Mouse (Mus musculus) liver, adult 2 months (tissue): ENCODE results near the gene Phactr3. TPM values are rescaled to one million over a fixed set of nuclear protein-coding genes. Genes with fewer than 3 reads are reported as not detected.
"Not testable (repeated sequence)": the region's sequence is repeated elsewhere in the genome, so short reads cannot be mapped to it uniquely, and the experiment has no call there.

Experiments
- DNase-seq: peaks from one replicate; pipeline ENCODE4 v3.0.0-alpha.2; 2011; ENCODE audit warnings: low read depth, low spot score; ENCODE audit errors: extremely low read depth
- H3K27ac ChIP-seq: fragments of 200-500 bp; replicated peaks from 2 replicates; pipeline ENCODE4 v1.5.1; 2012; ENCODE audit warnings: low read depth, mild to moderate bottlenecking, control low read depth, inconsistent platforms, low read length; ENCODE audit not compliant: insufficient read depth
- H3K27me3 ChIP-seq: fragments of 200-500 bp; 2 replicates; pipeline ENCODE4 v1.6.1; 2012; ENCODE audit warnings: mild to moderate bottlenecking, moderate library complexity, low read length, inconsistent platforms; ENCODE audit not compliant: control insufficient read depth, insufficient read depth
- H3K36me3 ChIP-seq: fragments of 200-500 bp; 2 replicates; pipeline ENCODE4 v1.6.1; 2012; ENCODE audit warnings: low read length, inconsistent platforms; ENCODE audit not compliant: control insufficient read depth, insufficient read depth
- H3K4me1 ChIP-seq: fragments of 200-500 bp; 2 replicates; pipeline ENCODE4 v1.6.1; 2011; ENCODE audit warnings: low read length; ENCODE audit not compliant: control insufficient read depth, insufficient read depth
- H3K4me3 ChIP-seq: fragments of 200-500 bp; 2 replicates; pipeline ENCODE4 v1.5.1; 2011; ENCODE audit warnings: low read depth, mild to moderate bottlenecking, control low read depth, low read length, moderate library complexity; ENCODE audit not compliant: insufficient read depth
- H3K79me2 ChIP-seq: fragments of 200-500 bp; 2 replicates; pipeline ENCODE4 v1.6.1; 2012; ENCODE audit warnings: inconsistent platforms, mild to moderate bottlenecking, low read length, moderate library complexity; ENCODE audit not compliant: control insufficient read depth, insufficient read depth
- H3K9ac ChIP-seq: fragments of 200-500 bp; 2 replicates; pipeline ENCODE4 v1.6.1; 2012; ENCODE audit warnings: low read depth, mild to moderate bottlenecking, control low read depth, inconsistent platforms, low read length
- CTCF ChIP-seq: fragments of 200-500 bp; IDR thresholded peaks from 2 replicates; pipeline ENCODE4 v1.5.1; 2011; ENCODE audit warnings: low read depth, low read length, control low read depth
- POLR2A ChIP-seq: fragments of 200-500 bp; IDR thresholded peaks from 2 replicates; pipeline ENCODE4 v1.6.1; 2011; ENCODE audit warnings: low read length, control low read depth; ENCODE audit not compliant: insufficient read depth; ENCODE audit errors: extremely low read depth
- WGBS: fragments of 180-500 bp; shearing (Covaris S2); methylation state at CpG from one replicate; pipeline ENCODE4 v1.1.7; 2018; 5-methylcytosine and 5-hydroxymethylcytosine counted together
- polyA plus RNA-seq: library from polyadenylated mRNA; depleted of rRNA; stranded (reverse); fragments of >200 nt; gene quantifications from 2 replicates; pipeline ENCODE4 v1.2.3, GENCODE M21; 2012
- total RNA-seq: library from RNA; depleted of rRNA; stranded (reverse); fragments of >200 nt; gene quantifications from 2 replicates; pipeline ENCODE4 v1.2.3, GENCODE M21; 2014

The Phactr3 gene
- total and polyA plus RNA-seq, 2 experiments, result not detected

DNA sequence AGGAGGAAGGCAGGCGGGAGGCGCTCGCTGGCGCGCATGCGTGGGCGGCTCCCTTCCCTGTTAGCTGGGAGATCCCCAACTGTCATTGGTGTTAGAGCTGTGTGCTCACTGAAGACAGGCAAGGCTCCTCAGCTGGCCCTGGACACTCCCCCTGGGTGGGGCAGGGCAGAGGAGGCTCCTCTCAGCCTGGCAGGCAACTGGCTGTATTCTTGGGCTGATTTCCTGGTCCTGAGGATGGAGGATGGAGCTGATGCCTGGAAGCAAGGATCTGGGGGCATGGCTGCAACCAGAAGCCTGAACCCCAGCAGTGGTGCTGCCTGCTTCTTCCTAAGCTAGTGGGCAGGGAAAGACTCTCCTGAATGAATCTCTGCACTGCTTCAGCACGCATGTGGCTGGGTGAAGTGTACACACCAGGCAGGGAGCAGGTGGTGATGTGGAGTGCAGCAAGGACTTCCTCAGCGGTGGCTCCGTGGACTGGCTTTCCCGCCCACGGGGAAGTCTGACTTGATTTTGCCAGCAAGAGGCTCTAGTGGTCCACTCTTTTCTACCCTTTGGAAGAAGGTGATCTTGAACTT is 208.8 kb downstream of the Phactr3 start:
- no peak overlapping the region for H3K4me3 ChIP-seq
- H3K4me1 ChIP-seq, result no peaks in the 10 kb centered on the region
- H3K79me2 ChIP-seq, result no peaks in the 10 kb centered on the region
- H3K27ac ChIP-seq, result no peak overlapping the region
- TF ChIP-seq CTCF, result no peak
- TF ChIP-seq POLR2A, result no peak
- no peaks in the 10 kb centered on the region for H3K36me3 ChIP-seq
- WGBS, result 13% methylated on average over 11 of the region's 12 CpGs
- DNase-seq, result no peak
- H3K27me3 ChIP-seq, result no peaks in the 10 kb centered on the region
- H3K9ac ChIP-seq, result no peak overlapping the region

DNA sequence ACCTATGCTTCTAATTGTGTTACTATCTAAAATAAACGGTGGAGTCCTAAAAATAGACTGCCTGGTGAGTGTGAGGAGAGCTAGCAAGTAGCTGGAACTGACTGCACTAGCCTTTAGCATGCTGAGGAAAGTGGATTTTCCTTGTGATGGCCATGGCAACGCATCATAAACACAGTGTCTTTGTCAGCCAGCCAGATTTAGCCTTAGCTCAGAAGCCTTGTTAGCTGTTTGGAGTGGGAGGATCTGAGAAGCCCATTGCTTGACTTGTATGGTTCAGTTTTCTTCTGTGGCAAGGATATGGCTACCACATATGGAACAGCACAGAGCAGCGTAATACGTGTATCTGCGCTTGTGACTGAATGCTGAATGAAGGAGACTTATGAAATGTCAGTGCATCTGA is 210.8 kb downstream of the Phactr3 start:
- H3K36me3 ChIP-seq, result no peaks in the 10 kb centered on the region
- TF ChIP-seq POLR2A, result no peak
- no peak for TF ChIP-seq CTCF
- no peaks in the 10 kb centered on the region for H3K79me2 ChIP-seq
- H3K27ac ChIP-seq, result no peak overlapping the region
- H3K4me1 ChIP-seq, result no peaks in the 10 kb centered on the region
- no peak overlapping the region for H3K4me3 ChIP-seq
- H3K9ac ChIP-seq, result no peak overlapping the region
- DNase-seq, result no peak
- H3K27me3 ChIP-seq, result no peaks in the 10 kb centered on the region
- 68% methylated on average over 5 of the region's 5 CpGs for whole genome bisulfite sequencing

DNA sequence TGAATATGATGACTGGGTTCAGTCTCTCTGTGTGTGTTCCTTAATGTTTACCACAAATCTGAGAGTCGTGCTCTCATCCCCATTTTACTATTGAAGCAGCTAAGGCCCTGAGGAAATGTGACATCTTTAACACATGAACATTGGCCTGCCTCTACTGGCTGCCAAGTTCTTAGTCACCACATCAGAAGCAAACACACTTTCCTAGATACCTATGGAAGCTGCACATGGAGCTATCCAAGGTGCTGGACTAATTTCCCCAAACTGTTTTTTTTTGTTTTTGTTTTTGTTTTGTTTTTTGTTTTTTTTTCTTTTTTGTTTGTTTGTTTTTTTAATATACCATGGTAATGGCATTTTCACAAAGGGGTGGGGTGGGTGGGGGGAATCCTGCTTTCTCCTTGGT is 211.2 kb downstream of the Phactr3 start:
- WGBS, result 57% methylated on average over 1 of the region's 1 CpGs
- TF ChIP-seq CTCF, result no peak
- no peak for TF ChIP-seq POLR2A
- no peak overlapping the region for H3K4me3 ChIP-seq

DNA sequence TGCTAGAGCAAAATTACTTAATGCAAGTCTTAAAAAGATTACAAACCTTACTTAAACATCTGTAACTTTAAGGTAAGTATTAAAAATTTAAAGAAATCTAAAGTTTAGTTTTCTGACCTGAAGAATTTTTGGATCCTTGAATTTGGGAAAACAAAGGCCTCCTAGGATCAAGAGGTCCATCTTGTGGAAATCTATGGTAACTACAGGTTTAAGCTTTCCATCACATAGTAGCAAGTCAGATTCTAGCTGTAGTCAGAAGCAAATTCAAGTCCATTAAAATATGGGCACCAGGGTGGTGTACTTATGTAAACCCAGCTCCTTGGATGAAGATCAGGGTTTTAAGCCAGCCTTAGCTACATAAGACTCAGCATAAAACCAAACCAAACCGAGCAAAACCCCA is 219.1 kb downstream of the Phactr3 start:
- H3K9ac ChIP-seq, result no peak overlapping the region
- H3K27me3 ChIP-seq, result no peaks in the 10 kb centered on the region
- no peak overlapping the region for H3K27ac ChIP-seq
- no peak overlapping the region for H3K4me3 ChIP-seq
- TF ChIP-seq CTCF (0 out of 2 replicates have a peak, but pooled peaks have one; percentile 3), POLR2A (no peak)
- 35% methylated on average over 1 of the region's 1 CpGs for WGBS
- H3K36me3 ChIP-seq, result no peaks in the 10 kb centered on the region
- no peaks in the 10 kb centered on the region for H3K79me2 ChIP-seq
- peak; percentile 1 for DNase-seq
- H3K4me1 ChIP-seq, result no peaks in the 10 kb centered on the region

More for the DNA sequence above, 211.2 kb downstream of the Phactr3 start:
- DNase-seq, result no peak
- H3K27ac ChIP-seq, result no peak overlapping the region
- H3K9ac ChIP-seq, result no peak overlapping the region
- H3K4me1 ChIP-seq, result no peaks in the 10 kb centered on the region
- no peaks in the 10 kb centered on the region for H3K79me2 ChIP-seq
- H3K27me3 ChIP-seq, result no peaks in the 10 kb centered on the region
- no peaks in the 10 kb centered on the region for H3K36me3 ChIP-seq

DNA sequence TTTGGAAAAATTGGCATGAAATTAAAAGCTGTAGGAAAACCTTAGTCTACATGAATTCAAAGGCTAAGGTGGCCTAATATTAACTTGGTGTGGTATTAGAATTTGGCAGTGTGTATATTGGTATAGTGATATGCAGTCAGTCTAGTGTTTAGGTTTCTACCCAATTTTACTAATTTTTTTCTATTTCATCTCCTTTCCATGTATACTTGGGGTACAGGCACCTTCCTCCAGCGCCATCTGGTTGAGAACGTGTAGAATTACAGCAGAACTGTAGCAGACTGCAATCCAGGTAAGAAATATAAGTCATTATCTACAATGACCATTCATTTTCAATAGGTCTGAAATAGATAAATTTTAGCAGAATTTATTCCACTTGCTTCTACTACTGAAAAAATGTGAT is 220.3 kb downstream of the Phactr3 start:
- no peak overlapping the region for H3K9ac ChIP-seq
- no peaks in the 10 kb centered on the region for H3K36me3 ChIP-seq
- 1% methylated on average over 2 of the region's 2 CpGs for WGBS
- DNase-seq, result no peak
- no peak overlapping the region for H3K4me3 ChIP-seq
- no peaks in the 10 kb centered on the region for H3K79me2 ChIP-seq
- no peaks in the 10 kb centered on the region; the same call in 1 of the 2 replicates for H3K27me3 ChIP-seq
- H3K4me1 ChIP-seq, result no peaks in the 10 kb centered on the region
- TF ChIP-seq POLR2A (no peak), CTCF (no peak; the same call in 1 of the 2 replicates)
- no peak overlapping the region for H3K27ac ChIP-seq

DNA sequence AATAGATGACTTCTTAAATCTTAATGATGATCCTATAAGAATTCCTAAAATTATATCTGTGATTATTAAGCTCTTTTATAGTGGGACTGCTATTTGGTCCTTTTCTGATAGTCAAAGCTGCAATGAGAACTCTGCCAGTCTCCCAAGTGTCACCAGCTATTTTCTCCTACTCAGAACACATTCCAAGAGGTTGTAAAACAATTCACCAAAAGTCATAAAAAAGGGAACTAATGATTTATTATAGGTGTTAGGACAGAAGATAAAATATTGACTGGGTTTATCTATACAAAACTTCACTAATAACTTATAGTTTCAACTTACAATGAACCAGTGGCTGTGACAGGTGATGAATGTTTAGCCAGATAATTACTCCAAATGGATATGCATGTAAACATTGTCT is 223.3 kb downstream of the Phactr3 start:
- H3K36me3 ChIP-seq, H3K4me3 ChIP-seq, H3K27ac ChIP-seq, H3K9ac ChIP-seq, H3K79me2 ChIP-seq, H3K4me1 ChIP-seq, DNase-seq, H3K27me3 ChIP-seq: not testable (repeated sequence)
